Mouse (Mus musculus) kidney, adult 9 months (tissue): Measurements from ENCODE around the gene Ccdc63.
A peak's percentile ranks its signal among the peaks of the same experiment; 100 is the strongest.
"Not testable (repeated sequence)": the region's sequence is repeated elsewhere in the genome, so short reads cannot be mapped to it uniquely, and the experiment has no call there.

Experiments used
- DNase-seq: peaks from one replicate; pipeline ENCODE4 v3.0.0; 2022

The Ccdc63 gene

GRCm38 (mm10) chr5:122140723-122141122, at the start of gene Ccdc63:
TSS of gene Ccdc63 (minus strand) at chr5:122140823.
- no peak for DNase-seq

GRCm38 (mm10) chr5:122189115-122189514, 48.5 kb upstream of the Ccdc63 start:
- DNase-seq, result no peak

DNA sequence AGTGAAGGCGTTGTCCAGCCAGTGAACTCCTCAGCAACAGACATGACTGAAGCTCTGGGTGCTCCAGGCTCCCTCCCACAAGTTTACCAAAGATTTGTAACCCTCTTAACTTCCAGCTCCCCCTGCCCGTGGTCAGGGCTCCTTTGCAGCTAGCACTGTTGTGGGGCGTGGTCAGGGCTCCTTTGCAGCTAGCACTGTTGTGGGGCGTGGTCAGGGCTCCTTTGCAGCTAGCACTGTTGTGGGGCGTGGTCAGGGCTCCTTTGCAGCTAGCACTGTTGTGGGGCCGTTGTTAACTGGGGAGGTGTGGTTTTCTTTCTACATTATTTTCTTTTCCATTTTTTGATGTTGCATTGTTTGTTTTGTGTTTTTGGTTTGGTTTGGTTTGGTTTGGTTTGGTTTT, 44.2 kb upstream of the Ccdc63 start:
- not testable (repeated sequence) for DNase-seq

GRCm38 (mm10) chr5:122184283-122184806, 43.7 kb upstream of the Ccdc63 start:
- no peak for DNase-seq

DNA sequence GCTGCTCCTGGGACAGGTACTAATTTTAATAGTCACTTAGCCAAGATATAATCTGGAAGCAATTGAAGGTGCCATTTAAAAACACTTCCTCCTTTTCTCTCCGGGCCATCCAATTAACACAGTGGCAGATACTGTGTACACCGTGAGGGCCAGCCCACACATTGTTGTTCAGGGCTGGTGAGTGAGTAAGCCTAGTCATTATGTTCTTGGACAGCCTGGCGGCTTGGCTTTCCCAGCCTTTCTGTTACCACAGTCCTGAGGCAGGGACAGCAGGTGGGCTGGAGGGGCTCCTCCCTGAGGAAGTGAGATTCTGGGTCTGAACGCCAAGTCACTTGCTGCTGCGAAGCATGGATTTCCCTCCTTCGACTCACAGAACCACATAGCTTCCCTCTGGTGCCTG, 39.0 kb upstream of the Ccdc63 start:
- no peak for DNase-seq

DNA sequence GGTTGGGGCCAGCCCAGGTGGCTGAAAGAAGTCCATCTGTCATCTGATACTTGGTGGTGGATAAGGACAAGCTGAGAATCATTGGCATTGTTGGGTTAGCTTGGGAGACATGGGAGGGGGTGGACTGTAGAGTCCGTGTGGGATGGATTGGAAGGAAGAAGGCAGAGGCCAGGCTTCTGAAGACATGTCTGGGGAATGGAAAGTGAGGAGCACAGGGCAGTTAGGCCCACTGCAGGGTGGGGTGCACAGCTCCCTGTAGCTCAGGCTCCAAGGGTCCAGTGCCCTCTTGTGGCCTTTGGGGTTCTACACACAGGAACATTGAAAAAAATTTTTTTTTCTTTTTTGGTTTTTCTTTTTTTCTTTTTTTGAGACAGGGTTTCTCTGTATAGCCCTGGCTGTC, 35.8 kb upstream of the Ccdc63 start:
- DNase-seq, result no peak

DNA sequence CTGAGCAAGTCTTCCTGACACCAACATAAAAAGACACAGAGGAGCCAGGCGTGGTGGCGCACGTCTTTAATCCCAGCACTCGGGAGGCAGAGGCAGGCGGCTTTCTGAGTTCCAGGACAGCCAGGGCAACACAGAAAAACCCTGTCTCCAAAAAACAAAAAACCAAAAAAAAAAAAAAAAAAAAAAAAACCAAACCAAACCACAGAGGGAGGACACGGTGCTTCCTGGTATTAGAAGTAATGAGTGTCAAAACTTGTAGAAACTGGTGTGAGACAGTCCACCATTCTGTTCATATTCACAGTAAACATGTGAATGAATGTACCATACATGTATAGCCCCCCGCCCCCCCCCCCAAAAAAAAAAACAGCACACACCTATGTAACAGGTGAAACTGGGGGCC, 35.3 kb upstream of the Ccdc63 start:
- no peak for DNase-seq

DNA sequence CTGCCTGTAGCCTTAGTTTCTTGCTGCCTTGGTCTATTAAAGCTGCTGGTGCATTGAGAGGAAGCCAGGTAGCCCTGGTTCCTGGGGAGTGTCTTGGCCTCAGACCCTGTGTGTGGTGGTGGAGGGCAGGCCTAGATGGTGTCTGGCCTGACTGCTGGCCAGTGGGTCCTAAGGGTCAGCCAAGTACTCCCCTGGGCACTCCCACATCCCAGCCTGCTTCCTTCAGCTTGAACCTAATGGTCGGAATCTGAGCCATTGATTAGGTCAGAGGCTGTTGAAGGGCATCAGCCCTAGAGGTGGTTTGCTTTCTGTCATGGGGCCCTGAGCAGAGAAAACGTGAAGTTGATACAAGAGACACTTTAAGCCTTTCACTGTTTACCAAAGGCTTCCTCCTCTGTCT, 34.8 kb upstream of the Ccdc63 start:
- DNase-seq, result no peak

DNA sequence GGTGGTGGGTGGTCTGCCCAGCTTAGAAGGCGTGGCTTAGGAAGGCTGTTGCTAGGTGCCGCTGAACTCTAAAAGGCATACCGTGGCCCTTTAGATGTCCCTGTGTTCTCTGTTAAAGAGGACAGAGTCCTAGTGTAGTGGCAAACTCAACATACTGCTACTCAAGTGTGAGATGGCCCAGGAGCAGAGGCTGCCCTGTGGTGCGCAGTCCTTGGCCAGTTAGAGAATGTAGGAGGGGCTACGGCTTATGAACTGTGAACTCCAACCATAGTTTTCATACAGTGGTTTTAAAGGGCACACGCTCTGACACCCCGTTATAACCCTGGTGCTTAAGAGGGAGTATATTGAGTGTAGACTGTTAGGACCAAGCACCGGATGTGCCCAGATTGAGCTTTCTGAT, 30.4 kb upstream of the Ccdc63 start:
- peak; percentile 50 for DNase-seq

GRCm38 (mm10) chr5:122168344-122169069, 27.9 kb upstream of the Ccdc63 start:
- no peak for DNase-seq

DNA sequence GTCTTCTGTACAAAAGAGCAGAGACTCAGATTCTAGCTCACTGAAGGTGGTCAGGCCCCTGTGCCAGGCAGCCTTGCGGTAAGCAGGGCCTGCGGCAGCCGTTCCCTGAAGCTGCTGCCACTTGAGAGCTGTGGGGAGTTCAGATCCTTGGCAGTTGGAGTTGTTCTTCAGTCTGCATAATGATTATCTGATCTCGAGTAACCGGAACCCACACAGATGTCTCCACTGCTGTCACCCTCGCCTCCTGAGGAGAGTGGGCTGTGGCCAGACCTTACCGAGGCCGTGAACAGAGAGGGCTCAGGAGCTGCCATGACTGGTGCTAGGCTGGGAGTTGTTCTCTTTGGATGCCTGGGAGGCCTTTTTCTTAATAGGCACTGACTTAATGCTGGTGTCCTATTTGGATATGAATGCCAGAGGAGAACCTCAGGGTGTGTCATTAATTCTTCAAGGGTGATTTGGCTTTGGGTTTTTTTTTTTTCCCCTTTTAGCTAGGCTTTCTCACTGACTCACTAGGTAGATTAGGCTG, 26.1 kb upstream of the Ccdc63 start:
- no peak for DNase-seq

DNA sequence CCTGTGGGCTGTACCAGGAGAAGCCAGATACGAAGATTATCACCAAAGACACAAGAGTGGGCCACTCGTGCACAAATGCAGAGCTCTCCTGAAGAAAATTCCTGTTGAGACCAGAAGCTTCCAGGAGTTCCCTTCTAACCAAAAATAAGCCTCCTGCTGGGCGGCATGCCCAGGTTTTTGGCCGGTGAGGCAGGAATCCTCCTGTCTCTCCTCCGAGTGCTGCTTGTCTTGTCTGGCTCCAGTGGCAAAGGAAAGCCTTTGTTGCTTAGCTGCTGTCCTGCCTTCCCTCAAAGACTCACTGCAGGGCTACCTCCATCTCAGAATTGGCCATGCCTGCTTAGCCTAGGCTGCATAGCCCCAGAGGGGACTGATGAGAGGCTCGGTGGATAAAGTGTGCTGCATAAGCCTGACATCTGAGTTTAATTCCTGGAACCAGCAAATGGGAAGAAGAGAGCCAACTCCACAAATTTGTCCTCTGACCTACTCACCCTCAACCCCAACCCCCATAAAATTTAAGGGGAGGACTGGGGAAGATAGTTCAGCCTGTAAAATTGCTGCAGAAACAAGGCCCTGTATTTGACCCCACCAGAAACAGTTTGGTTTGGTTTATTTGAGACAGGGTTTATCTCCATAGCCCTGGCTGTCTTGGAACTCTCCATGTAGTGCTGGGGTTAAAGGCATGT, 24.8 kb upstream of the Ccdc63 start:
- peak; percentile 50 for DNase-seq

- no peak for DNase-seq
Measured at GRCm38 (mm10) chr5:122164011-122164410, 23.4 kb upstream of the Ccdc63 start.

DNA sequence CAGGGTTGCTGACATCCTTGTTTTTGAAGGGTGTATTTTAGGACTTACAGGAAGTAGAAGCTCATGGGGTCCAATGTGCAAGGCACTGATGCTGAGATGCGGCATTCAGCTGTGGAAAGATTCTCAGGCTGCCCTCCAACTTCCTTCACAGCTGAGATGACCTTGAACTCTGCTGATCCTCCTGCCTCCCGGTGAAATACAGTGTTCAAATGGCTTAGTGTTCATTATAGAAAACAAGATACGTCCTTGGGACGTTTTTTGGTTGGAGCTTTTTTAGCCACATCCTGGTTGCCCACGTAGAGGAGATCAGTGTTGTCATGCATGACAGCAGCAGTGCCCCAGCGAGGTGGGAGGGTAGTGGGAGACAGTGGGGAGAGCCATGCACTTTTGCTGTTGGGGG, 22.6 kb upstream of the Ccdc63 start:
- peak; percentile 54 for DNase-seq

DNA sequence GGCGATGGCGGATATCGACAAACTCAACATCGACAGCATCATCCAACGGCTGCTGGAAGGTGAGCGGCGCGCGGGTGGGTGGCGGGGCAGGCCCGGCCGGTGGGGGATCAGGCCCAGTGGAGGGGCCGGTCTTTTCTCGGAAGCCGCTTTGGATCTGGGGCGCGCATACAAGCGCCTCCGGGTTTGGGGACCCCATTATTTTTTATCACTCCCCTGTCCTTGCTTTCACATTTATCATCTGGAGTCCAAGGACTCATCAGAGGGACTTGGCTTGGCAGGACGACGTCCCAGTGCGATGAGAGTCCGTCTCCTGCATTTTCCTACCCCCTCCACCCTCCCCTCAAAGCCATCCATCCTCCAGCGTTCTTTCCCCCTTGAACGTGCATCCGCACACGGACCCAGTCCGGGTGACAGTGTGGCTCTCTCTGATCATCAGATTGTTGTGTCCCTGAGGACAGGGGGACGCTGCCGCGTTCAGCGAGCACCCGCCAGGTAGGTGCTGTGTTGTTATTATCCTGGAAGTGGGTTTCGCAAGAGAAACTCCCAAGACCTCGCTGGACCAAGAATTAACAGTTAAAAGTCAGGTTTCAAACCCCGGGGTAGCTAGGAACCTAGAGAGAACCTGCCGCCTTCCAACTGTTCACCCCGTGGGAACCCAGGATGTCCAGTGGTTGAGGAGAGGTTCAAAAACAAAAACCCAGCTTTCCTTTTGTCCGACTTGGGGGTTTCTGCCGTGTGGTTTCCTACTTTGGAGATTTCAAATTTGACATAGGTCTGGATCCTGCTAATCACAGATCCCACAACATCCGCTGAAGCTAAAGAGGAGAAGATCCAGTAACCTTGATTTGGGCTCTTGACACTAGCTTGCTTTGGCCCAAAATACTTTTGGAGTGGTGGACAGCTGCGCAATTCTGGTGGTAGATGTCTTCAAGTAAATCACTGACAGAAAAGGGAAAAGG, 18.2 kb upstream of the Ccdc63 start:
- DNase-seq, result peak; percentile 31

- peak; percentile 92 for DNase-seq
Measured at GRCm38 (mm10) chr5:122157827-122158381, 17.3 kb upstream of the Ccdc63 start, which contains the start of gene Ppp1cc. TSS of gene Ppp1cc (plus strand) at chr5:122158278.

DNA sequence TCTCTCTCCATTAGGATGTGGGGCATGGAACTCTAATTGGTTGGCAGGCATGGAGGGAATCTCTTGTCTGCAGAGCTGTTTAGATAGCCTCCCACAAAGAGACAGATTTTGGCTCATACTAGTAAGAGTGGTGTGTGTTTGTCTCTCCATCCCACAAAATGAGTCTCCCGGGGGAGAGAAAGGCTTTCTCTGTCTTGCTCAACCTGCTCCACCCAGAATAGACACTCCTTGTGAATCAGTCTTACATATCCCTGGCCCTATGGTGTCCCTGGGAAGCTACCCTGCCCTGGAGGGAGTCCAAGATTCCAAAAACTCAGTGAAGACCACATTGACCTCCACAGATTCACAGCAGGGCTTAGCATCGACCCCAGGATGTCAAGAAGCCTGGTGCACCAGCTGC, 15.9 kb upstream of the Ccdc63 start:
- no peak for DNase-seq

- DNase-seq, result no peak
Measured at GRCm38 (mm10) chr5:122155613-122156012, 15.0 kb upstream of the Ccdc63 start.

- no peak for DNase-seq
Measured at GRCm38 (mm10) chr5:122154782-122155181, 14.2 kb upstream of the Ccdc63 start.

GRCm38 (mm10) chr5:122154006-122154405, 13.4 kb upstream of the Ccdc63 start:
- no peak for DNase-seq

DNA sequence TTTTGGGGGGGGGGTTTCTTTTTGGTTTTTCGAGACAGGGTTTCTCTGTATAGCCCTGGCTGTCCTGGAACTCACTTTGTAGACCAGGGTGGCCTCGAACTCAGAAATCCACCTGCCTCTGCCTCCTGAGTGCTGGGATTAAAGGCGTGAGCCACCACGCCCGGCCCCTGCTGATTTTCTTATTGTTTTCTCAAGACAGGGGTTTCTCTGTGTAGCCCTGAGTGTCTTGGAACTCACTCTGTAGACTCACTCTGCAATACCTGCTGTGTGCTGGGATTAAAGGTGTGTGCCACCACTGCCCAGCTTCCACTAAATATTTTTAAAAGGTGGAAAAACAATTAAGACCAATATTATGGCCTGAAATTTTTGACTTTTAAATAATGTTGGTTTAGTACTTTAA, 11.9 kb upstream of the Ccdc63 start:
- not testable (repeated sequence) for DNase-seq

- no peak for DNase-seq
Measured at GRCm38 (mm10) chr5:122149259-122149658, 8.6 kb upstream of the Ccdc63 start.

DNA sequence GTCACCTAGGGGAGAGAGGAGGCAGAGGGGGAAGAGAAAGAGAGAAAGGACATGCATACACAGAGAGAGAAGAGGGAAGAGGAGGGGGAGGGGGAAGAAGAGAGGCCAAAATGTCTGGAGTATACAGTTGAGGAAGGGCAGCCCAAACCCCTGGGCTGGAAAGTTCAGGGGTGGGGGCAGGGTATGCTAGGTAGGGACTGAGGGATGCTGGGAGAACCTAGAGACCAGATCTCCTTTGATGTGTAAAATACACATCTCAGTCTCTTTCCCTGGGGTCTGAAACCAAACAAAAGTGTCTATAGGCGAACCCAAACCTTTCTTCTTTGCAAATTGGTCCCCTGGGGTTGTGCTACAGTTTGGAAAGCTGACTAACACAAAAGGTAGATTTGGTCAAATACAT, 7.5 kb upstream of the Ccdc63 start:
- DNase-seq, result no peak
